Mouse (Mus musculus): Measurements from ENCODE around the gene Akap9.

DNA sequence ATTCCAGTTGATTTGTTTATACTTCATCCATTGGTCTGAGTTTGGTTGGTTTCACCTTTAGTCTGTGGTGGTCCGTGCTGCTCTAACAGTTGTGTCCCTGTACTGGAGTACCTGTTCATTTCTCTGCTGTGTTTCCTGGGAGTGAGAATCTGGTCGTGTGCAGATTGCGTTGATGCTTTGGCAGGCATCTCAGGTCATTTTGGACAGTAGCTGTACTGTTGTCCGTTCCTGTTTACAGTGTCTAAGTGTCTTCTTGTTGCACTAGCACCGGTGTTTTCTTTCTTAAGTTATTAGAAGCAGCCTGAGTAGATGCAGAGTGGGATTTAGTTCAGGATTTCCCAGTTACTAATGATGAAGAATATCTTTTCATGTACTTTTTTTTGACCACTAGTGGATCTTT lies 7.4 kb downstream of the Akap9 start:
- TF ChIP-seq CTCF (conservative IDR thresholded peaks at IDR 0.05; ENCODE audit: low read length) = no peak
- no peak for TF ChIP-seq POU5F1 (IDR thresholded peaks at IDR 0.05; ENCODE audit: borderline replicate concordance, low read length)
- no peak for TF ChIP-seq NANOG (IDR thresholded peaks at IDR 0.05; ENCODE audit: borderline replicate concordance, low read length)

All from E14TG2a.4 (cell line).